Mouse (Mus musculus): Measurements from ENCODE around the gene Gpn3.

DNA sequence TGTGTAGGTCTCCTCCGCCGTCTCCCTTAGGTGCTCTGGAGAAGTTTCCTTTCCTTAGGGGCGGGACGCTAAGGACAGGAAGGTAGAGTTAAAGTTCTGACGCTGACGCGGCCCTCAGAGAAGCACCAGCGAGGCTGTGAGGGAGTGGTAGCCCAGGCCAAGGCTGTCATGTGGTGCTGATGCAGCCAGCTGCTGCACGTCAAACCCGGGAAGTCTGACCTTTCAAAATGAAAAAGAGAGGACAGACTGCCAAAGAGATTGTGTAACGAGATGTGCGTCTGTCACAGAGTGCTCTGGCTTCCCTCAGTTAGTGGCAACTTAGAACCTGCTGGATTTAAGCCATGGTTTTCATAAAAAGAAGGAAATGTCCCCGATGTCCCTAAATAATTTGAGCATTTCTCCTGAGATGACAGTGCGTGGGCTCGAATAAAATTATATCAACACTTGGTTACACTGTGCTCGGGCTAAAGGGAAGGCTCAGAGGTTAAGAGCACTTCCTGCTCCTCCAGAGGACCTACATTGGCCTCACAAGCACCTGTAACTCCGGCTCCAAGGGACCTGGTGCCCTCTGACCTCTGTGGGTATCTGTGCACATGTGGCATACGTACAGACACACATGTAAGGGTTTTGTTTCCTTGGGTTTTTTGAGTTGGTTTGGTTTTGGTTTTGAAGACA is 29.1 kb downstream of the Gpn3 start:
- TF ChIP-seq CTCF (IDR thresholded peaks at IDR 0.05; ENCODE audit: extremely low read depth, insufficient read depth, low read length), result no peak
- no peak for TF ChIP-seq POLR2A (IDR thresholded peaks at IDR 0.05; ENCODE audit: extremely low read depth, insufficient read depth, low read length)

All from cortical plate, adult 2 months (tissue).